Mouse (Mus musculus) lung, postnatal 10 days (tissue): Measurements from ENCODE around the gene Rps9.
A peak's percentile ranks its signal among the peaks of the same experiment; 100 is the strongest.

Source experiments
- DNase-seq: peaks from one replicate; pipeline ENCODE4 v3.0.0; 2021

Rps9 gene

GRCm38 (mm10) chr7:3703879-3704441 is at the start of gene Rps9:
Gene Rps9, plus strand, starts transcription at chr7:3703993.
- DNase-seq = peak; percentile 98

GRCm38 (mm10) chr7:3656966-3657365 is 46.8 kb upstream of the Rps9 start:
- no peak for DNase-seq

- DNase-seq = no peak
Measured at GRCm38 (mm10) chr7:3658578-3658977, 45.2 kb upstream of the Rps9 start.

DNA sequence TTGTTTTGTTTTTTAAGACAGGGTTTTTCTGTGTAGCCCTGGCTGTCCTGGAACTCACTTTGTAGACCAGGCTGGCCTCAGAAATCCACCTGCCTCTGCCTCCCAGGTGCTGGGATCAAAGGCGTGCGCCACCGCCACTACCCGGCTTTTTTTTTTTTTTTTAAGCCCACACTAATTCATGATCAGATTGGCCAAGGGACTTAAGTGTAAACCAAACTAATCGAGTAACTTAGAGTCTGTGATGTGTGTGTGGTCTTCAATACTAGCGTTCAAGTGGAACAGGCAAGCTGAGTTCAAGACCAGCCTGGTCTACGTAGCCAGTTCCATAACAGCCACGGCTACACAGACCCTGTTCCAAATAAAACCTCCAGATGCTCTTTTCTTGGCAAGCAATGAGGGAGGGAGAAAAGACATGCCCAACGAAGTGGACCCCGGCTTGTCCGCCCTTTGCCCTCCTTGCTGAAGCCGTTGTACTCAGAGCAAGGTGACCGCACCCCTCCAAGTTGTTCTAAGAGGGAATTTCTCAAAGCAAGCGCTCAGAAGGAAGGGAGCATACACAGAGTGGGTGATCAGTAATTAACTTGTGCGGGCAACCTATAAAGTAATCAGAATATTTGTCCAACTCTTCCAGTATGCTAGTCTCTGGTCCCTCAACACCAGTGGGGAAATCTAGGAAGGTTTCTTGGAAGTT is 39.1 kb upstream of the Rps9 start:
- DNase-seq = peak; percentile 34

- peak; percentile 99 for DNase-seq
Measured at GRCm38 (mm10) chr7:3665215-3666114, 38.3 kb upstream of the Rps9 start, which contains the start of gene Leng1. Gene Leng1, minus strand, starts transcription at chr7:3665840.

GRCm38 (mm10) chr7:3666921-3667391 is 36.8 kb upstream of the Rps9 start:
- peak; percentile 47 for DNase-seq

DNA sequence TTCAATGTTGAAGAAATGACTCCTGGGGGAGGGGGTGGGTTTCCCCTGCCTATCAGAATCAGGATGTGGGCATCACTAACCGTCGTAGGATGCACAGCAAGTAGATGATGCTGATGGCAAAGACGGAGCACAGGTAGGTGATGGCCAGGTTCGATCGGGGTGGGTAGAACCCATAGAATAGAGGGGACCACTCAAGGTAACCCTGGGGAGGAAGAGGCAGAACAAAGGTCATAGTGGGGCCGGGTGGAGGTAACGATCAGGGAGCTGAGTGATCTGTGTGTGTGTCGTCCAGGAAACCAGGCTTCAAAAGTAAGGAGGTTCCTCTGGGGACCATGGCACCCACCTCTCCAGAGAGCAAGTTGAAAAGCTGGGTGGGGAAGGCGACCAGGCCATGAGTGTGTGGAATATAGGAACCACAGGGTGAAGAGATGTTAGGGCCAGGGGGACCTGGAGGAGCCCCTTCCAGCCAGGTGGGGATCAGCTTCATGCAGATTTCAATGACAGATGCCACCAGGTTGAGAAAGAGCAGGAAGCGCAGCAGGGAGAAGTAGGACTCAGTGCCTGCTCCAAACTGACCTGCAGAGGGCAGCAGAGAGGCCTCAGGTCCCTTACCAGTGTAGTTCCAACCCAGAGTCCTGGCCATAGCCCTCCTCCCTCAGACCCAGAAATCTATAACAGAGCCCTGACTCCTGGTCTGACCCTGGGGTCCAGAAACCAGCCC is 29.1 kb upstream of the Rps9 start:
- peak; percentile 91 for DNase-seq

DNA sequence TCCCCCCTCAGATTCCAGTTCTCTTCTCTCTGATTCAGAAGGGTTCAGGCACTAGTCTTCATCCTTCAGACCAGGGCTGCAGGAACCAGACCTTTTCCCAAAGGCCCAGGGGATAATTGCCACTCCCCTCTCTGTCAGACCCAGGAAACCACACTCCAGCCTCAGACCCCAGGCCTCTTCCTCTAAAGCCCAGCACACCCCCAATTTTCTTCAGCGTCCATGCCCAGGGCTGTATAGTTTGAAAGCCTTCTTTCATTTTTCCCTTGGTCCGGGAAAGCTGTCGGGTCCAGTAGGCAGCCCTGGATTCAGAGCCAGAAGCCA is 28.6 kb upstream of the Rps9 start:
- DNase-seq = no peak

- DNase-seq = no peak
Measured at GRCm38 (mm10) chr7:3676371-3676770, 27.4 kb upstream of the Rps9 start.

GRCm38 (mm10) chr7:3677342-3677741 is 26.5 kb upstream of the Rps9 start, which contains the start of gene Tmc4:
Gene Tmc4, minus strand, starts transcription at chr7:3677553.
- peak; percentile 62 for DNase-seq

GRCm38 (mm10) chr7:3683908-3684550 is 19.8 kb upstream of the Rps9 start:
- DNase-seq = no peak

DNA sequence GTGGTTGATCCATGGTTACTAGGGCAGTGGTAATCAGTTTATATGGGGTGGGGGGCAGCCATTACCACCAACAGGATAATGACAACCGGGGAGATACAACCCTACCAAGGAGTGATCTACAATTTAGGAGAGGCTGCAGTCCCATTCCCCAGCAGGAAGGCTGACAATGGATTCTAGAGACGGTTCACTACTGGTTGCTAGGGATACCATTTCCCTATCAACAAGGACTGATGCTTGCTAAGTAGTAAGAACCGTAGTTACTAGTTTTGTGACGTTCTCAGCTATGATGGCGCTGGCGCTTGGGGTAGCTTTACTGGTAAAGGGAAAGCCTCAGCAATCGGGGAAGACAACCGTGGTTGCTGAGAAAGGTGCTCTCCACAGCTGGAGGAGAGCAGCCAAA is 19.1 kb upstream of the Rps9 start:
- no peak for DNase-seq

GRCm38 (mm10) chr7:3685400-3686187 is 18.2 kb upstream of the Rps9 start:
- no peak for DNase-seq

DNA sequence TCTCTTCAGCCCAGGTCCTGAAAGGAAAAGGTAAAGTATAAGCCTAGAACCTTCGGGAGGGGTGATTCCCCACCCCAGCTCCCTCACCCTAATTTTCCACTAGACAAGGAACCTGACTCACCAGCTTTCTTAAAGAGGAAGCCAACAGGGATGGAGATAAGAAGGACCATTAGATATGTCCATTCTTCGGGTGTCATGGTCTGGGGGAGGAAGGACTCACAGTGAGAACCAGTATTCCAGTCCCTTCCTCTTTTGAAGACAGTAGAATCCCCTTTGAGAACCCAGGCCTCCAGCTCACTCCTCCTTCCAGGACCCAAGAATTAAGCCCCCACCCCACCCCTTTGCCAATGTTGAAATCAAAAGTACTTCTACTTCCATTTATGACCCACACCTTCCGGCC is 11.9 kb upstream of the Rps9 start:
- no peak for DNase-seq

DNA sequence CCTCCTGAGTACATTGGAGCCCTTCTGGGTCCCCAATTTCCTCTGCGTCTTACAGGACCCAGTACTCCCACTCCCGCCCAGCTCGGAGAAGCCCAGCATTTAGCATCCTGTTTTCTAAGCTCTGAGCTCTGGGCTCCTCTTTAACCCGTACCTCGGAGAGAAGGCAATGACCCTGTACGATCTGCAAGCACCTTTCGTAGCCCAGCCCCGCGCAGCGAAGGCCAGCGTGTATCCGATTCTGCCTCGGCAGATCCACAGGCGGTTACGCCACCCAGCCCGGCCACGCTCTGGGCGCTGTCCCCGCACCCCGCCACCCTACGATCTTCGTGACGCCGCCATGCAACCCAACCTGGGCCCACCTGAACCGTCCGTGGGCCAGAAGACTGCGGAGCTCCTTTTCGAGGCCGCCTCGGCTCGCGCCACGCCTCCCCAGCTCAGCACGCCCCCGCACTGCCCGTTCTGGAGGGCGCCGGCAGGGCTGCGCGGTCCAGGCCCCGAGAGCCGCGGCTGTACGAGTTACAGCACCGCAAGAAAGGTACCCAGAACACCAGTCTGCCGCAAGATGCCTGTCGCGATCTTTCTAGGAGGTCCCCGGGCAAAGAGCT is 11.3 kb upstream of the Rps9 start, which contains the start of gene Tsen34:
TSS of gene Tsen34 (plus strand) at position 482 of the 605 bp plus-strand sequence.
- no peak for DNase-seq

- DNase-seq = peak; percentile 99
Measured at GRCm38 (mm10) chr7:3692987-3693808, 10.6 kb upstream of the Rps9 start, which contains the start of gene Mboat7. Gene Mboat7, minus strand, starts transcription at chr7:3693523.

- DNase-seq = no peak
Measured at GRCm38 (mm10) chr7:3693809-3694075, 10.1 kb upstream of the Rps9 start.

DNA sequence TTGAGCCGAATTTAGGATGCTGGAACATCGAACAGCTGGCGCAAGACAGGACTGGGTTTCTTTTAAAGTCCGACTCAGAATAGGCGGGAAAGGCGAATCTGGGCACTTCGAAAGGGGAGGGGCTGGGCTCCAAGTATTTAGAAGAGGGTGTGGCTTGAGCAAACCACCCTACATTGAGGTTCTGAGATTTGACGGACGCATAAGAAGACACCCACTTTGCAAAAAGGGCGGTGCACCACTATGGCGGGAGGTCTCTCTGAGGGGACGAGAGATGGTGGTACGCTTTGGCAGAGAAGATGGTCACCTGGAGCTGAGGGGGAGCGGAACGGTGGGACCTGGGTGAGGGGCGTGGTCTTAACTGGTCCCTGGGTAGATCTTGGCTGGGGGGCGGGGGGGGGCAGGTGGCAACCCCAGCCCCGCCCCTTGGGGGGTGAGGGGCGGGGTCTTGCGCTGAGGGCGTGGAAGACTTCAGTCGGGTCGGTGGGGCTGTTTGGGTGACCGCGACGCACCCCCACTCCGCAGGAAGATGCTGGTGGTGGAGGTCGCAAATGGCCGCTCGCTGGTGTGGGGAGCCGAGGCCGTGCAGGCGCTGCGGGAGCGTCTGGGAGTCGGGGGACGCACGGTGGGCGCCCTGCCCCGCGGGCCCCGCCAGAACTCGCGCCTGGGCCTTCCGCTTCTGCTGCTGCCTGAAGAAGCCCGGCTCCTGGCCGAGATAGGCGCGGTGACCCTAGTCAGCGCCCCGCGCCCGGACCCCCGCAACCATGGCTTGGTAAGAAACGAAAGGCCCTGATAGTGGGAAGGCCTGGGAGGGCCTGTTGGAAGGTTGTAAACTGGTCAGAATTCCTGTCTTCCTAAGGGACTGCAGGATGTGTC is 9.5 kb upstream of the Rps9 start:
- DNase-seq = peak; percentile 90

DNA sequence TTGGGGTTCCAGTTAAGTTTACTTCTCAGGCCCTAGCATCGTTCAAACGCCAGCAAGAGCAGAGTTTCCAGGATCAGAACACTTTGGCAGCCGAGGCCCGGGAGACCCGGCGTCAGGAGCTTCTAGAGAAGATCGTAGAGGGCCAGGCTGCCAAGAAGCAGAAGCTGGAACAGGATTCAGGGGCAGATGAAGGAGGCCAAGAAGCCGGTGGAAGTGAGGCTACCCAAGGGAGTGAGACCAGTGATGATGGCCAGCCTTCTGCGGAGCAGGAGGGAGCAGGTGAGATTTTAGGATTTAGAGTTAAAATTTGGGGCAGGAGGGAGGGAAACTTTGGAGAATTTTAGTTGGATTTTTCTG is 8.9 kb upstream of the Rps9 start:
- peak; percentile 24 for DNase-seq
